Mouse (Mus musculus) stomach, embryonic 16.5 days (tissue): ENCODE results near the gene Gm12800. TPM values are rescaled to one million over a fixed set of nuclear protein-coding genes. Genes with fewer than 3 reads are reported as not detected.
"Not testable (repeated sequence)": the region's sequence is repeated elsewhere in the genome, so short reads cannot be mapped to it uniquely, and the experiment has no call there.

ENCODE experiments used
- ATAC-seq: fragments of 200-750 bp; cut with Nextera tagmentation; 2 replicates; pipeline ENCODE4 v1.8.0; 2017; ENCODE audit warnings: moderate number of reproducible peaks, moderate TSS enrichment; ENCODE audit not compliant: insufficient read depth, low FRiP score
- H3K27ac ChIP-seq: fragments of 300-500 bp; sonication (generic); 2 replicates; pipeline ENCODE4 v1.5.1; 2014; ENCODE audit warnings: low read length
- H3K27me3 ChIP-seq: fragments of 300-500 bp; sonication (generic); 2 replicates; pipeline ENCODE4 v1.6.1; 2014; ENCODE audit warnings: low read length, control low read depth, mixed read lengths; ENCODE audit not compliant: control insufficient read depth, insufficient read depth
- H3K36me3 ChIP-seq: fragments of 300-500 bp; sonication (generic); 2 replicates; pipeline ENCODE4 v1.6.1; 2014; ENCODE audit warnings: low read length; ENCODE audit not compliant: control insufficient read depth, insufficient read depth
- H3K4me1 ChIP-seq: fragments of 300-500 bp; sonication (generic); 2 replicates; pipeline ENCODE4 v1.6.1; 2014; ENCODE audit warnings: low read length, control low read depth, mixed read lengths; ENCODE audit not compliant: control insufficient read depth, insufficient read depth
- H3K4me2 ChIP-seq: fragments of 300-500 bp; sonication (generic); 2 replicates; pipeline ENCODE4 v1.6.1; 2014; ENCODE audit warnings: low read depth, low read length, mixed read lengths
- H3K4me3 ChIP-seq: fragments of 300-500 bp; sonication (generic); replicated peaks from 2 replicates; pipeline ENCODE4 v1.5.1; 2014; ENCODE audit warnings: mild to moderate bottlenecking, low read length
- H3K9ac ChIP-seq: fragments of 300-500 bp; sonication (generic); 2 replicates; pipeline ENCODE4 v1.6.1; 2014; ENCODE audit warnings: low read length
- H3K9me3 ChIP-seq: fragments of 300-500 bp; sonication (generic); replicated peaks from 2 replicates; pipeline ENCODE4 v1.6.1; 2016; ENCODE audit warnings: low read length, control low read depth; ENCODE audit not compliant: control insufficient read depth
- WGBS: fragments of 180-500 bp; shearing (Covaris S2); extraction: QIAGEN DNeasy Blood & Tissue Kit; methylation state at CpG from one replicate; pipeline ENCODE4 v1.1.7; 2014; 5-methylcytosine and 5-hydroxymethylcytosine counted together
- polyA plus RNA-seq: library from polyadenylated mRNA; unstranded; fragments of >200 nt; fragmentation: Nextera tagmentation; extraction: Ambion mirVana; gene quantifications from 2 replicates; pipeline ENCODE4 v1.2.1, GENCODE M21; 2015

The Gm12800 gene
- not detected in 2 replicates for polyA plus RNA-seq

DNA sequence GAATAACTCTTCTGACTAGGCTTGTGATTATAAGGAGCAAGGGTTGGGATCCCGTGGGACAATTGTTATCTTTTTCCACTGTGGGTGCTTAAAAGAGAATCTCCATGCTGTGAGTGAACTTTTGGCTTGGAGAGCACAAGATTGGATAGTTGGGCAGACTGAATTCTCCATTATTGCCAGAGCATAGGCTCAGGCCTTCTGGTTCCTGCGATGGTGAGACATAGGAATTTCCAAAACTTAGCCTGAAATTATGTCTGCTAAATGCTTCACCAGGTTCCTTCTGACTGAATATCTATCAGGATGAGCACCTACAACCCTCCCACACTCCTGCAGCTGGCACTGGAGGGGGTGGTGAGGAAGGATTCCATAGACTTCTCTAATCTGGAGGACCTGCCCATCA is at the start of gene Gm12800:
Gene Gm12800 (plus strand): TSS at position 301 of the 400 bp plus-strand sequence.
- not testable (repeated sequence) for H3K9ac ChIP-seq, H3K4me1 ChIP-seq, H3K27ac ChIP-seq, H3K4me3 ChIP-seq, H3K9me3 ChIP-seq, H3K27me3 ChIP-seq, ATAC-seq, H3K36me3 ChIP-seq, H3K4me2 ChIP-seq
- 97% methylated on average over 2 of the region's 2 CpGs for WGBS

DNA sequence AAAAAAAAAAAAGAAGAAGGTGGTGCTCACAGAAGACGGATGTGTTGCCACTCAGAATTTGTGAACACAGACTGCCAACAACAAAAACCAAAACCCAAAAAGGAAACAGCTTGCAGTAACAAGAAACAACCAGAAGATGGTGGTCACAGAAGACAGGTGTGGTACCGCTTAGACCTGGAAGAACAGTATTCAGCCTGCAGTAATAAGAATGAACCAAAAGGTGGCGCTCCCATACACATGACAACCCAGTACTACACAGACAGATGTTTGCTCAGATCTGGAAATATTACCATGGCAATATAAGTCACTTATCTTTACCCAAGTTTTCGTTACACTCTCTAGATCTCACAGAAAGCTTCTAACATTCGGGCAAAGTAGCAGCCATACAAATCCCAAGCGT is 48.0 kb upstream of the Gm12800 start:
- Histone ChIP-seq H3K9me3 (no peaks in the 10 kb centered on the region), H3K4me1 (no peaks in the 10 kb centered on the region), H3K36me3 (no peaks in the 10 kb centered on the region), H3K4me2 (no peak overlapping the region), H3K27me3 (no peaks in the 10 kb centered on the region), H3K9ac (no peak overlapping the region), H3K27ac (no peak overlapping the region), H3K4me3 (no peak overlapping the region)
- no peak for ATAC-seq
- WGBS, result 42% methylated on average over 6 of the region's 6 CpGs

DNA sequence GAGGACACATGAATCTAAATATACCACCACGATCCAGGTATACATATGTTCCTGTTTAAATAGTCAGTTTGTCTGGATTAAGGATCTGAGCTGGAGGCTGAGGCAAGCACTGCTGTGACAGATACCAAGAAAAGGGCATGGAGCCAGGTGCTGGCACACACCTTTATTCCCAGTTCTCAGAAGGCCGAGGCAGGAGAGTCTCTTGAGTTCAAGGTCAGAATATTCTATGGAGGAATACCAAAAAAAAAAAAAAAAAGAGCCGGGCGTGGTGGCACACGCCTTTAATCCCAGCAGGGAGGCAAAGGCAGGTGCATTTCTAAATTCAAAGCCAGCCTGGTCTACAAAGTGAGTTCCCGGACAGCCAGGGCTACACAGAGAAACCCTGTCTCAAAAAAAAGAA is 46.6 kb upstream of the Gm12800 start:
- no peaks in the 10 kb centered on the region for H3K36me3 ChIP-seq
- no peak overlapping the region for H3K4me2 ChIP-seq
- no peaks in the 10 kb centered on the region for H3K27me3 ChIP-seq
- H3K27ac ChIP-seq, result no peak overlapping the region
- H3K4me1 ChIP-seq, result no peaks in the 10 kb centered on the region
- 84% methylated on average over 5 of the region's 6 CpGs for WGBS
- H3K9me3 ChIP-seq, result no peaks in the 10 kb centered on the region
- H3K4me3 ChIP-seq, result no peak overlapping the region
- no peak for ATAC-seq
- H3K9ac ChIP-seq, result no peak overlapping the region

DNA sequence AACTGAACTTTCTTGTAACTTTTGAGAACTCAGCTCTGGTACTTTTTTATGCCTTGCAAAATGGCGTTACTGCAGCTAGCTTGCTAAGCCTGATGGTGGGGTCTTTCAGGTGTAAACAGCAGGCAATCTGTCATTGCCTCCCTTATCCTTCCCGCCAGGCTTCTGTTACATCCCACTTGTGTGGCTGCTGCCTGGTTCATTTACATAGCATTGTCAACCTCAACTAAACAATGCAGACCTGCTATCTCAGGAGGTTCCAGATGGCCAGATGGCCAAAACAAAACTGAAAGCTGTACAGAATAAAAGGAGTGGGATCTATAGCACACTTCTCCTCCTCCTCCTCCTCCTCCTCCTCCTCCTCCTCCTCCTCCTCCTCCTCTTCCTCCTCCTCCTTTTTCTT is 36.9 kb upstream of the Gm12800 start:
- H3K9ac ChIP-seq, H3K36me3 ChIP-seq, H3K4me1 ChIP-seq, H3K27me3 ChIP-seq, H3K4me3 ChIP-seq, H3K4me2 ChIP-seq, H3K27ac ChIP-seq, ATAC-seq, H3K9me3 ChIP-seq: not testable (repeated sequence)
- 73% methylated on average over 2 of the region's 2 CpGs for WGBS

DNA sequence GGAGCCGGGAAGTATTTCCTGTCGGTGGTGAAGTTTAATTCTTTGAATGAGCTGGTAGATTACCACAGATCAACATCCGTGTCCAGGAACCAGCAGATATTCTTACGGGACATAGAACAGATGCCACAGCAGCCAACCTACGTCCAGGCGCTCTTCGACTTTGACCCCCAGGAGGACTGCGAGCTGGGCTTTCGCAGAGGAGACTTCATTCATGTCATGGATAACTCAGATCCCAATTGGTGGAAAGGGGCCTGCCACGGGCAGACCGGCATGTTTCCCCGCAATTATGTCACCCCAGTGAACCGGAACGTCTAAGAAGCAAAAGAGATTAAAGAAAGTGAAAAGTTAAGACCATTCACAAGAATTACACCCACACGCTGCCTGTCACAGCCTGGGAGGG is 33.2 kb upstream of the Gm12800 start:
- H3K4me1 ChIP-seq, H3K9ac ChIP-seq, H3K27me3 ChIP-seq, H3K4me3 ChIP-seq, ATAC-seq, H3K4me2 ChIP-seq, H3K9me3 ChIP-seq, H3K27ac ChIP-seq, H3K36me3 ChIP-seq: not testable (repeated sequence)
- 76% methylated on average over 15 of the region's 15 CpGs for WGBS

DNA sequence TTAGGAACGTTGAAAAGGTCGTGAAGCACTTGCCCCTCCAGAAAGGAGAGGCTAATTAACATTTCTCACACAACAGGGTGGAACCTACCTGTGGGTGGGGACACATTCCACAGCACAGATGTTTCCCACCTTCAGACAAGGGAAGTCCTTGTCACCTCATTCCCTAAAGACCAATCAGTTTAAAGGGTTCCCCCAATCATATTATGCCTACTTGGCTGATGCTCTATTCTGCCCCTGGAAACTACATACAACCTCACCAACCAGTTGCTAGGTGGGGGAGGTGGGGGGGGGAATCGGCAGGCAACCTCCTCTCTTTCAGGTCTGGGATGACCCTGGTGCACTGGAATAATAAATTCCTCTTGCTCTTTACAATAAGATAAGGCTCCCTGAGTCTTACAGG is 25.3 kb upstream of the Gm12800 start:
- no peaks in the 10 kb centered on the region for H3K27me3 ChIP-seq
- H3K36me3 ChIP-seq, result no peaks in the 10 kb centered on the region
- no peaks in the 10 kb centered on the region for H3K9me3 ChIP-seq
- no peaks in the 10 kb centered on the region for H3K4me1 ChIP-seq
- no peak for ATAC-seq
- no peak overlapping the region for H3K4me3 ChIP-seq
- H3K9ac ChIP-seq, result no peak overlapping the region
- WGBS, result 38% methylated on average over 3 of the region's 3 CpGs
- no peak overlapping the region for H3K27ac ChIP-seq
- H3K4me2 ChIP-seq, result no peak overlapping the region

DNA sequence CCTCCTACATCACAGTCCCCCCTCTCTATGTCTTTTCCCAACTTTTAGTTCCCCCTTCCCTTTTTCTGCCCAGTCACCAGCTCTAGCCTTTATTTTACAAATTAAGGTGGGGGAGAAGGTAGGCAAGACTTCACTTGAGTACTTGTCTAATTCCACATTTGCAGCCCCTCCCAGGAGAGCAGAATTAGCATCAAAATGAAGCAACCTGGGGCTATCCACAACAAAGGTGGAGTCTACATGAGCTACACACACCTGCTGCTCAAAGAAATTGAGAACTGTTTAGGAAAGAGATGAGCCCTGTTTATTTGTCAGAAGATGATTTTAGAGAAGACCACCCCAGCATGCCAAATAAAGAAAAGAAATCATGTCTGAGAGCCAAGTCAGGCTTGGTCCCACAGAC is 19.5 kb upstream of the Gm12800 start:
- Histone ChIP-seq H3K36me3 (no peaks in the 10 kb centered on the region), H3K27ac (no peak overlapping the region), H3K9ac (no peak overlapping the region), H3K27me3 (no peaks in the 10 kb centered on the region), H3K4me1 (no peaks in the 10 kb centered on the region), H3K4me2 (no peak overlapping the region), H3K9me3 (no peaks in the 10 kb centered on the region), H3K4me3 (no peak overlapping the region)
- ATAC-seq, result no peak

DNA sequence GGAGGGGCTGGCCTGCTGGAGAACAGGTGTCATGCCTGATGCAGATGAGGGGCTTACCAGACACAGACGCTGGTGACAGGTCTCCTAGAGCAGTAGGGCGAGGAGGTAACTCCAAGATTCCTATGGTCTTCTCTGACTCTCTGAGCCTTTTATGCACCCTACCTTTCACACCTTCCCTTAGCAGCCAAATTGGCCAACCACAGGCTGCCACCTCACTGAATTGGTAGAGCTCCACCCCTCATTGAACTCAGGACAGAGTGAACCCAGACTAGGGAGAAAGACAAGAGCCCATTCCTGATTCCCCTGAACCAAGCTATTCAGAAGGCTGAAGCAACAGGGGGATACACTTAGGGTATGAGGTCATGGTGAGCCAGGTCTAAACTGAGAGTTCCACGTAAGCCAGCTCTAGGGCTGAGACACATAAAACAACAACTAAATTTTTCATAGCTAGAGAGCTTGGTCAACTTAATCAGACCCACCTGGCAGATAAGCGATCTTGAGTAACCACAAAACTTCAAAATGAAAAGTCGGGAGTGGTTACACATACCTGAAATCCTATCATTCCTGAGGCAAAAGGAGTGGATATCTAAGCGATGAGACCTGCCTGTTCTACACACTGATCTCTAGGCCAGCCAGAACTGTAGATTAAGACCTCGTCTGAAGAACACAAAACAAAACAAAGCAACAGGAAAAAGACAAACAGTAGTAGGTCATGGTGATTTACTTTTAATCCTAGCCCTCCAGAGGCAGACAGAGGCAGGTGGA is 15.1 kb upstream of the Gm12800 start, which contains the start of gene C130073F10Rik:
Gene C130073F10Rik (minus strand): TSS at position 134 of the 765 bp plus-strand sequence.
- Histone ChIP-seq H3K9ac (no peak within 1 kb of the TSS), H3K36me3 (no peaks in the 10 kb centered on the region), H3K4me1 (no peaks in the 10 kb centered on the region), H3K27me3 (no peaks in the 10 kb centered on the region), H3K4me3 (no peak within 1 kb of the TSS), H3K27ac (no peak within 1 kb of the TSS), H3K9me3 (no peaks in the 10 kb centered on the region), H3K4me2 (no peak within 1 kb of the TSS)
- no peak for ATAC-seq
- WGBS, result 72% methylated on average over 7 of the region's 7 CpGs

DNA sequence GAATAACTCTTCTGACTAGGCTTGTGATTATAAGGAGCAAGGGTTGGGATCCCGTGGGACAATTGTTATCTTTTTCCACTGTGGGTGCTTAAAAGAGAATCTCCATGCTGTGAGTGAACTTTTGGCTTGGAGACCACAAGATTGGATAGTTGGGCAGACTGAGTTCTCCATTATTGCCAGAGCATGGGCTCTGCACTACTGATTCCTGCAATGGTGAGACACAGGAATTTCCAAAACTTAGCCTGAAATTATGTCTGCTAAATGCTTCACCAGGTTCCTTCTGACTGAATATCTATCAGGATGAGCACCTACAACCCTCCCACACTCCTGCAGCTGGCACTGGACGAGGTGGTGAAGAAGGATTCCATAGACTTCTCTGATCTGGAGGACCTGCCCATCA is 31.2 kb downstream of the Gm12800 start, which contains the start of gene Gm12794:
Gene Gm12794 (plus strand): TSS at position 301 of the 400 bp plus-strand sequence.
- ATAC-seq, result not testable (repeated sequence)
- 73% methylated on average over 1 of the region's 2 CpGs for WGBS

More for the DNA sequence above, 31.2 kb downstream of the Gm12800 start, which contains the start of gene Gm12794:
- not testable (repeated sequence) for H3K9ac ChIP-seq, H3K4me3 ChIP-seq, H3K4me1 ChIP-seq, H3K9me3 ChIP-seq, H3K27me3 ChIP-seq, H3K4me2 ChIP-seq, H3K36me3 ChIP-seq, H3K27ac ChIP-seq
